Mouse (Mus musculus) forebrain, embryonic 14.5 days (tissue): ENCODE data around the gene Luc7l3. TPM values are rescaled to one million over a fixed set of nuclear protein-coding genes. Genes with fewer than 3 reads are reported as not detected.

Experiments
- ATAC-seq: fragments of 200-750 bp; cut with Nextera tagmentation; 2 replicates; pipeline ENCODE4 v1.8.0; 2017; ENCODE audit warnings: mild to moderate bottlenecking, moderate library complexity
- DNase-seq: peaks from one replicate; pipeline ENCODE4 v3.0.0-alpha.2; 2015; ENCODE audit warnings: low spot score
- H3K27ac ChIP-seq: fragments of 300-500 bp; sonication (generic); 2 replicates; pipeline ENCODE4 v1.5.1; 2014; ENCODE audit warnings: low read depth, mild to moderate bottlenecking, control low read depth, low read length, moderate library complexity
- H3K27me3 ChIP-seq: fragments of 300-500 bp; sonication (generic); replicated peaks from 2 replicates; pipeline ENCODE4 v1.6.1; 2014; ENCODE audit warnings: low read length, control low read depth, mixed read lengths; ENCODE audit not compliant: control insufficient read depth, insufficient read depth
- H3K36me3 ChIP-seq: fragments of 300-500 bp; sonication (generic); 2 replicates; pipeline ENCODE4 v1.6.1; 2014; ENCODE audit warnings: low read length, control low read depth; ENCODE audit not compliant: control insufficient read depth, insufficient read depth
- H3K4me1 ChIP-seq: fragments of 300-500 bp; sonication (generic); 2 replicates; pipeline ENCODE4 v1.6.1; 2014; ENCODE audit warnings: antibody characterized with exemption, low read length, control low read depth; ENCODE audit not compliant: control insufficient read depth, insufficient read depth
- H3K4me2 ChIP-seq: fragments of 300-500 bp; sonication (generic); 2 replicates; pipeline ENCODE4 v1.6.1; 2014; ENCODE audit warnings: mild to moderate bottlenecking, control low read depth, low read length
- H3K4me3 ChIP-seq: fragments of 300-500 bp; sonication (generic); 2 replicates; pipeline ENCODE4 v1.5.1; 2014; ENCODE audit warnings: low read depth, low read length, control low read depth
- H3K9ac ChIP-seq: fragments of 300-500 bp; sonication (generic); 2 replicates; pipeline ENCODE4 v1.6.1; 2014; ENCODE audit warnings: mild to moderate bottlenecking, low read length, control low read depth, moderate library complexity
- H3K9me3 ChIP-seq: fragments of 300-500 bp; sonication (generic); replicated peaks from 2 replicates; pipeline ENCODE4 v1.6.1; 2016; ENCODE audit warnings: low read length, control low read depth, mixed read lengths; ENCODE audit not compliant: control insufficient read depth
- WGBS: fragments of 180-500 bp; shearing (Covaris S2); extraction: QIAGEN DNeasy Blood & Tissue Kit; methylation state at CpG from one replicate; pipeline ENCODE4 v1.1.7; 2014; 5-methylcytosine and 5-hydroxymethylcytosine counted together
- polyA plus RNA-seq: library from polyadenylated mRNA; unstranded; fragments of >200 nt; fragmentation: Nextera tagmentation; extraction: Ambion mirVana; gene quantifications from 2 replicates; pipeline ENCODE4 v1.2.1, GENCODE M21; 2014

The Luc7l3 gene
- 89.6 and 104 TPM in 2 replicates for polyA plus RNA-seq

DNA sequence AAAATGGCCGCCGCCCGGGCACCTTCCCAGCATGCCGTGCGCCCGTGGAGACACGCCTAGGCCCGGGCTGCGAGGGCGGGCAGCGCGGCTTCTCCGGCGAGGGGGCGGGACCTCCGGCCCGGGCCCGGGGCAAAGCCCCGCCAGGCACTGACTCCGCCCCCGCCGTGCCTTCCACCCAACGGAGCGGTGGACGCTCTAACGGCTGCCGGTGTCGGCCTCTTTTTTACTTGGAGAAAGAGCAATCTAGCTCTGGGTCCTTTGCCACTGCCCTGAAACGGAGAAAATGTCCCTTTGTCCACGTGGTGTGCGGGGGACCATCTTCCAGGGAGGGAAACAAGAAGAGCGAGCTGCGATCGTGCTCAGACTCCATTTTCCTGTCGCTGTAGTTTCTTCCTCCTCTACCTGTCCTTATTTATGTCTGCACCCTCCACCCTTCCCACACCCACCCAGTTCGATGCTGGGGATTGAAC lies at the start of gene Luc7l3:
TSS of gene Luc7l3 (minus strand) at position 58 of the 470 bp plus-strand sequence.
- peak within 1 kb of the TSS; percentile 93 for H3K4me3 ChIP-seq
- peak within 1 kb of the TSS; percentile 86 for H3K4me2 ChIP-seq
- WGBS = 2% methylated on average over 31 of the region's 36 CpGs
- no peaks in the 10 kb centered on the region for H3K27me3 ChIP-seq
- H3K27ac ChIP-seq = peak within 1 kb of the TSS; percentile 94
- DNase-seq = peak; percentile 95
- peaks cover 29% of the 10 kb centered on the region for H3K4me1 ChIP-seq
- 0 out of 2 replicates have a peak, but pooled peaks cover 3% of the 10 kb centered on the region for H3K36me3 ChIP-seq
- peak; percentile 94 for ATAC-seq
- H3K9ac ChIP-seq = peak within 1 kb of the TSS; percentile 99
- H3K9me3 ChIP-seq = no peaks in the 10 kb centered on the region

- H3K9ac ChIP-seq = no peak overlapping the region
- H3K27ac ChIP-seq = no peak overlapping the region
- no peaks in the 10 kb centered on the region for H3K36me3 ChIP-seq
- no peaks in the 10 kb centered on the region for H3K4me1 ChIP-seq
- no peaks in the 10 kb centered on the region for H3K27me3 ChIP-seq
- H3K4me3 ChIP-seq = no peak overlapping the region
- 62% methylated on average over 5 of the region's 5 CpGs for WGBS
- no peak for DNase-seq
- no peaks in the 10 kb centered on the region for H3K9me3 ChIP-seq
- no peak for ATAC-seq
- no peak overlapping the region for H3K4me2 ChIP-seq
Observed at GRCm38 (mm10) chr11:94370809-94371208, 49.0 kb upstream of the Luc7l3 start.

- H3K27ac ChIP-seq = no peak overlapping the region
- H3K27me3 ChIP-seq = no peaks in the 10 kb centered on the region
- no peaks in the 10 kb centered on the region for H3K36me3 ChIP-seq
- H3K9me3 ChIP-seq = no peaks in the 10 kb centered on the region
- no peak overlapping the region for H3K4me2 ChIP-seq
- WGBS = 88% methylated on average over 6 of the region's 6 CpGs
- DNase-seq = no peak
- ATAC-seq = no peak
- no peak overlapping the region for H3K9ac ChIP-seq
- H3K4me1 ChIP-seq = no peaks in the 10 kb centered on the region
- H3K4me3 ChIP-seq = no peak overlapping the region
Observed at GRCm38 (mm10) chr11:94369981-94370380, 48.2 kb upstream of the Luc7l3 start.

- H3K27me3 ChIP-seq = no peaks in the 10 kb centered on the region
- 84% methylated on average over 3 of the region's 3 CpGs for WGBS
- H3K9me3 ChIP-seq = no peaks in the 10 kb centered on the region
- no peak overlapping the region for H3K9ac ChIP-seq
- ATAC-seq (no peak), DNase-seq (no peak)
- no peak overlapping the region for H3K4me2 ChIP-seq
- no peaks in the 10 kb centered on the region for H3K36me3 ChIP-seq
- no peak overlapping the region for H3K27ac ChIP-seq
- no peak overlapping the region for H3K4me3 ChIP-seq
- H3K4me1 ChIP-seq = no peaks in the 10 kb centered on the region
Observed at GRCm38 (mm10) chr11:94365340-94365739, 43.6 kb upstream of the Luc7l3 start.

- H3K4me1 ChIP-seq = no peaks in the 10 kb centered on the region
- DNase-seq (no peak), ATAC-seq (no peak)
- H3K27ac ChIP-seq = no peak overlapping the region
- H3K9ac ChIP-seq = no peak overlapping the region
- WGBS = 84% methylated on average over 7 of the region's 7 CpGs
- H3K4me3 ChIP-seq = no peak overlapping the region
- H3K4me2 ChIP-seq = no peak overlapping the region
- no peaks in the 10 kb centered on the region for H3K27me3 ChIP-seq
- no peaks in the 10 kb centered on the region for H3K9me3 ChIP-seq
- H3K36me3 ChIP-seq = no peaks in the 10 kb centered on the region
Observed at GRCm38 (mm10) chr11:94363690-94364089, 41.9 kb upstream of the Luc7l3 start.

DNA sequence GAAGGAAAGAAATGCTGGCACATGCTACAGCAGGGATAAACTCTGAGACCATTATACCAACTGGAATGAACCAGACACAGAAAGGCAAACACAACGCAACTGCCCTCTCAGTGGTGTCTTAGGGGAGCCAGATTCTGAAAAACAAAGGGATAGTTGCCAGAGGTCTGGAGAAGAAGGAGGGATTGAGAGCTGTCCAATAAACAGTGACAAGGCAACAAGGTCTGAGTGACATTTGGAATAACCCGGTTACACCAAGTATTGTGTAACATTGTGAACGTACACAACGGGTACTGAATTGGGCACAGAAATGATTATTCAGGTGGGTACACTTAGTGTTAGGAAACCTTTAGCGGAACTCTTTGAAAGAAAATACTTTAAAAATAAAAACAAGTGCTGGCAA lies 40.3 kb upstream of the Luc7l3 start:
- no peak overlapping the region for H3K4me2 ChIP-seq
- no peak for ATAC-seq
- no peaks in the 10 kb centered on the region for H3K36me3 ChIP-seq
- no peak for DNase-seq
- H3K4me3 ChIP-seq = no peak overlapping the region
- H3K9ac ChIP-seq = no peak overlapping the region
- H3K4me1 ChIP-seq = no peaks in the 10 kb centered on the region
- 83% methylated on average over 5 of the region's 5 CpGs for WGBS
- no peaks in the 10 kb centered on the region for H3K27me3 ChIP-seq
- no peaks in the 10 kb centered on the region for H3K9me3 ChIP-seq
- no peak overlapping the region for H3K27ac ChIP-seq

DNA sequence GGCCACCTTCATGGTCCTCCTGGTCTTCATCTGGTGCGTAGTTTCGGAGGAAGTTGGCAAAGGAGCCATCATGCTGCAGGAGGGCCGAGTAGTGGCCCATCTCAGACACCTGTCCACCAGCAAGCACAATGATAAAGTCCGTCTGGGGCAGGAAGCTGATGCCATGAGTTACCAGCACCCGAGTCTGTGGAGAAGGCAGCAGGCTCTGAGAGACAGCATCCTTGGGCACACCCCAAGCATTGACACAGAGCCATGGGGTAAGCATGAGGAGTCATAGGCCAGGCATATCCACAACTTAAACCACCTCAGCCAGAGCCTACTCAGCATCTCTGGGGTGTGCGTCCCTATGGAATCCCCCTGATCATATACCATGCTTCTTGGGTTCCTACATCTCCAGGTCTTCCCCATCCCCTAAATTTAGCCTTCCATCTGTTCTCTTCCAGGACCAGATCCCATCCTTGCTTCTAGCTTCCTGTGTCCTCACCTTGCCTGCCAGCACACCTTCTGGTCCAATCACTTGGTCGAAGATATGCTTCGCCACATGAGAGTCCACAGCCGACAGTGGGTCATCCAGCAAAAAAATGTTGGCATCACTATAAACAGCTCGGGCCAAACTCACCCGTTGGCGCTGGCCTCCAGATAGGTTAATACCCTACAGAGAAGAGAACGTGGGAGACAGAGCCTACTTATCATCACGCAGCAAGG lies 39.5 kb upstream of the Luc7l3 start:
- 91% methylated on average over 14 of the region's 14 CpGs for WGBS
- no peaks in the 10 kb centered on the region for H3K36me3 ChIP-seq
- H3K27ac ChIP-seq = no peak overlapping the region
- H3K4me3 ChIP-seq = no peak overlapping the region
- no peak overlapping the region for H3K4me2 ChIP-seq
- ATAC-seq (no peak), DNase-seq (no peak)
- no peak overlapping the region for H3K9ac ChIP-seq
- H3K4me1 ChIP-seq = no peaks in the 10 kb centered on the region
- H3K27me3 ChIP-seq = no peaks in the 10 kb centered on the region
- no peaks in the 10 kb centered on the region for H3K9me3 ChIP-seq

DNA sequence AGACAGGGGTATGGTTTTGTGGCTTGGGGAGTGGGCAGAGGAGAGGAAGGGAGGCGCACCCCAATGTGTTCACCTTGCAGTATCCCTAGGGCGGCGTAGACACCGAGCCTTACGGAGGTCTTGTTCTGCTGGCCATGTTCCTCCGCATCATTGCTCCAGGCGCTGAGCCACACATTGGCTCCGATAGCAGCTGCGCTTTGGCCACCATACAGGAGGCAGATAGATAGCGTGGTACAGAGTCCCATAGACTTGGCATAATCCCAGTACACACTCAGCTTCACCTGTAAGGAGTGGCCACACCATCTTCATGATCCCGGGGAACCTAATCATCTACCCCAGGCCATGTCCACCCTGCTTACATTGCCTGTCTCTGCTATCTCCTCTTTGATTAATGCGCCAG lies 37.4 kb upstream of the Luc7l3 start:
- 96% methylated on average over 12 of the region's 12 CpGs for WGBS
- Histone ChIP-seq H3K27me3 (no peaks in the 10 kb centered on the region), H3K36me3 (no peaks in the 10 kb centered on the region), H3K27ac (no peak overlapping the region), H3K4me1 (no peaks in the 10 kb centered on the region), H3K4me2 (no peak overlapping the region), H3K4me3 (no peak overlapping the region), H3K9ac (no peak overlapping the region), H3K9me3 (no peaks in the 10 kb centered on the region)
- ATAC-seq = no peak
- DNase-seq = no peak

GRCm38 (mm10) chr11:94355521-94356217 lies 33.9 kb upstream of the Luc7l3 start:
- WGBS = 88% methylated on average over 9 of the region's 9 CpGs
- no peak for DNase-seq
- H3K4me1 ChIP-seq = no peaks in the 10 kb centered on the region
- H3K36me3 ChIP-seq = no peaks in the 10 kb centered on the region
- H3K9ac ChIP-seq = no peak overlapping the region
- no peak overlapping the region for H3K27ac ChIP-seq
- no peaks in the 10 kb centered on the region for H3K27me3 ChIP-seq
- no peak overlapping the region for H3K4me2 ChIP-seq
- no peak for ATAC-seq
- H3K4me3 ChIP-seq = no peak overlapping the region
- no peaks in the 10 kb centered on the region for H3K9me3 ChIP-seq
